Mouse (Mus musculus): ENCODE results near the gene Bcl2l1.

Gene Bcl2l1

GRCm38 (mm10) chr2:152737306-152738221 is 94.0 kb downstream of the Bcl2l1 start:
- DNase-seq (ENCODE audit: low read depth, low spot score): peak; percentile 56

DNA sequence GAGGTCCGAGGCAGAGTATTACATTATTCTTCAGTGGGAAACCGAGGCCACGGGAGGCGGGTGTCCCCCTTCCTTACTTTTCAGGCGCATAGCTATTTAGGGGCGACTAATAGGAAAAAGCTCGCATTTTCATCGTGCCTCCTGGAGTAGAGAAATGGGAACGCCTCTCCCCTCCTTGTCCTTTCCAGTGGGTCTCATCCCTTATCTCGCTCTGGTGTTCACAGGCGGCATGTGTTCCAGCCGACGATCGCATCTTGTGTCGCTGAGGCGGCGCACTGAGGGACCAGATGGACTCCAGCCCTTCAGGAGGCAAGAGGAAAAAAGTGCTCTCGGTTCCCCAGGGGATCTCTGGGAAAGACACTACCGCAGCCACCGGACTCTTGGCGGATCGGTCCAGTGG is 94.8 kb downstream of the Bcl2l1 start:
- DNase-seq (ENCODE audit: low read depth, low spot score): peak; percentile 66

DNA sequence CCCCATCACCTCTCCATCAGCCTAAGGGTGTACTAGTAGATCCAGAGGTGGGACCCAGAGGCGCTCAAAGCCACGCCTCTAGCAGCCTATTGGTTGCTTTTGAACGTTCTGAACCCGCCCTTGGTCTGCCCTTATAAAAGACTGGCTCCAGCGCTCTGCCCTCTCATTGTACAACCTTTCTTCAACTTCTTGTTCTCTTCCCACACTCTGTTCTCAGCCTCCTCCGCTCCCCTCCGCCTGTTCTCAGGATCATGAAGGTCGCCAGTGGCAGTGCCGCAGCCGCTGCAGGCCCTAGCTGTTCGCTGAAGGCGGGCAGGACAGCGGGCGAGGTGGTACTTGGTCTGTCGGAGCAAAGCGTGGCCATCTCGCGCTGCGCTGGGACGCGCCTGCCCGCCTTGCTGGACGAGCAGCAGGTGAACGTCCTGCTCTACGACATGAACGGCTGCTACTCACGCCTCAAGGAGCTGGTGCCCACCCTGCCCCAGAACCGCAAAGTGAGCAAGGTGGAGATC is 95.4 kb downstream of the Bcl2l1 start, which contains the start of gene Id1:
Gene Id1, plus strand, starts transcription at position 162 of the 512 bp plus-strand sequence.
- peak; percentile 94 for DNase-seq (ENCODE audit: low read depth, low spot score)

GRCm38 (mm10) chr2:152734984-152735383 is 96.5 kb downstream of the Bcl2l1 start:
- DNase-seq (ENCODE audit: low read depth, low spot score): peak; percentile 98

- DNase-seq (ENCODE audit: low read depth, low spot score): no peak
Observed at GRCm38 (mm10) chr2:152734501-152734900, 97.0 kb downstream of the Bcl2l1 start.

DNA sequence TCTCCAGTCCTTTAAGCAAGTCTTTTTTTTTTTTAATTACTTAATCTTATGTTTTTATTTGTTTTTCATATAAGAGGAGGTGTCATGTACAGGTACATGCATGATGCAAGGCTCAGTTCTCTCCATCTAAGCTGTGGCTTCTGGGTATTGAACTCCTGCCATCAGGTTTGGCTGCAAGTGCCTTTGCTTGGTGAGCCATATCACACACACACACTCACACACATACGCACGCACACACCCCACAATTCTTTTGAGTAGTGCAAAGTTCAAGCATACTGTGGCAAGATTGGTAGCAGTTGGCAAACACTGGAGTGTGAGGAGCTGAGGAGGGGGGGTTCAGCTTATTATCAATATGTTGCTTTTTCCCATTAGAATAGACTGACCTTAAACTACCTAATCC is 98.3 kb downstream of the Bcl2l1 start:
- DNase-seq (ENCODE audit: low read depth, low spot score): no peak
